Mouse (Mus musculus): Measurements from ENCODE around the gene Capzb. TPM values are rescaled to one million over a fixed set of nuclear protein-coding genes. Genes with fewer than 3 reads are reported as not detected.

Capzb gene
- total RNA-seq, 2 experiments from 2014 or later: 157 to 415 TPM

DNA sequence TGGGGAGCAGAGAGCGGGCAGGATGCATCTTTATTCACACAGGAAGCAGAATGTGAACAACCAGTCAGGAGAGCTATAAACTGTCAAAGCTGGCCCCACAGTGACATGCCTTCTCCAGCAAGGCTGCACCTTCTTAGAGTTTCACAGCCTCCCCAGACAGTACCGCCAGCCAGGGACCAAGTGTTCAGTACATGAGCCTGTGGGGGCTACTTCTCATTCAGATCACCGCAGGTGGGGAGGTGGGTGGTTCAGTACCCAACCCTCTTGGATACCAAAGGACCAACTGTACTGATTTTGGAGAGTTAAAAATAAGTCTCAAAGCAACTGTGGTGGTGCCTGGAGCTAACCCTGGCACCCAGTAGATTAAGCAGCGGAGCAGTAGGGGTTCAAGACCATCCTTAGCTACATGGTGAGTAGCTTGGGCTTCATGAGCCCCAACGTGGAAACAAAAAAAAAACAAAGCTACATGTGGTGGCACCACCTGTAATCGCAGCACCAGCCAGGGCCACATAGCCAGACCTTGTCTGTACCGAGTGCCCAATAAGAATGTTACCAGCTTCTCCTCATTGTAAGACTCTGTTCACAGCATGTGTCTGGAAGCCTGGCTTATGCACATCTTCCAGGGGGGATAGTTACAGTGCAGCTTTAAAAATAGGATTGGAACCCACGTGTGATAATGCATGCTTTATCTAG is 13.8 kb downstream of the Capzb start:
- no peak for ATAC-seq (replicated peaks; ENCODE audit: poor library complexity)

DNA sequence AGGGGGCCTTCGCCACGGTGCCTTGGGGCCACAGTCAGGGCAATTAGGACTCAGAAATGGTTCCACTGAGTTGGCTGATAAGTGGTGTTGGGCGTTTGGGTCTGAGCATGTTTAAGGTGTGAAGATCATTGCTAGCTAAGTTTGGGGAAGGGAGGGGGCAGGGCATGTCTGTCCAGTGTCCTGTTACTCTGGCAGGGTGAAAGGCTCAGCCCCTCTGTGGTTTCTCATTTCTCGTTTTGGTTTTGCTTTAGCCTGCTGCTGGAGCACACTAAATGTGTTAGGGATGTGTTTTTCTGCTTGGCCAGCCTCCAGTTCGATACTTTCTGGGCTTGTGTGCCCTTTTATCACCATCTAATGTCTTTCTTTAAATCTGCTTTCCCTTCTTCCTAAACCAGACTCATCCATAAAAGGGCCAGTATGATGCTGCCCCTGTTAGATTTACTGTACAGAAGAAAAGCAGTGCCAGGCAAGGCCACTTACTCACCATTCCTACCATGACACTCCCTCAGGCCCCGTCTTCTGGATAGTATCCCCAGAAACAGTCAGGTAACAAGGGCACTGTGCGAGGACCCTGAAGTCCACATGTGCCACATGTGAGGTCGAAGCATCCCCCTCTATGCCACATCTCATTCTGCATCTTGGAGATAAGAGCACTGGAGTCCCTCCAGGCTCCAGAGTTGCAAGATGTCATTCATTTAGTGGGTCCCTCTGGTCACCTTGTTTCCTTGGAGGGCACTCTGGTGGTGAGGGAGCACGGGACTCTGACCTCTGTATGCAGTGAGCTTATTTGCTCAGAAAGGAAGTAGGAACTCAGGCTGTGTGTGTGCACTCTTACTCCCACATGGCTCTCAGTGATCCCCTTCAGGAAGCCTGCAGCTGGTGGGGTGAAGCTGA is 15.8 kb downstream of the Capzb start:
- peak; percentile 30 for ATAC-seq (replicated peaks; ENCODE audit: poor library complexity)

DNA sequence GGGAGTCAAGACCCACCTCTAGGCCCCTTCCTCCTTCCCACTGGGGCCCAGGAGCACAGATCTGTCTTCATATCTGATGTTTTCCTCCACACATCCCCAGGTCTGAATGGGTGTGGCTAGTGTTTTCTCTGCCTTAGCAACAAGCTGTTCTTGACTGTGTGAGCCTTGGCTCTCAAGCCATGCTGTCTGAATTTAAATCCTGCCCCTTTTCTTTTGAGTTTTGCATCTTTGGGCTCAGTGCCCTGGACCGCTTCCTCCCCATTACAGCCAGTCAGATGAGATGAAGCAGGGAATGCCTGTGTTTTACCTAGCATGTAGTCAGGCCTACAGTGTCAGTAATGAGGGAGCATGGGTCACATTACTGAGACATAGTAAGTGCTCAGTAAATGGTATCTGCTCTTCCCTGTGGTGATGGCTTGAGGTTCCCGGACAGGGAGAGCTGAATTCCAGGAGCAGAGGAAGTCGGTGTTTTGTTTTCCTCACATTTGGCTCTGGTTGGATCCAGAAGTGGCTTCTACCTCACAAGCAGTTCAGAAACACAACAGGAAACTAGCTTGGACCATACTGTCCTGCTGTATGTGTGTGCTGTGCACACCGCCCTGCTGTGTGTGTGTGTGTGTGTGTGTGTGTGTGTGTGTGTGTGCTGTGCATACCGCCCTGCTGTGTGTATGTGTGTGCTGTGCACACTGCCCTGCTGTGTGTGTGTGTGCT is 16.6 kb downstream of the Capzb start:
- peak; percentile 18; the same call in 1 of the 2 replicates for ATAC-seq (replicated peaks; ENCODE audit: poor library complexity)

DNA sequence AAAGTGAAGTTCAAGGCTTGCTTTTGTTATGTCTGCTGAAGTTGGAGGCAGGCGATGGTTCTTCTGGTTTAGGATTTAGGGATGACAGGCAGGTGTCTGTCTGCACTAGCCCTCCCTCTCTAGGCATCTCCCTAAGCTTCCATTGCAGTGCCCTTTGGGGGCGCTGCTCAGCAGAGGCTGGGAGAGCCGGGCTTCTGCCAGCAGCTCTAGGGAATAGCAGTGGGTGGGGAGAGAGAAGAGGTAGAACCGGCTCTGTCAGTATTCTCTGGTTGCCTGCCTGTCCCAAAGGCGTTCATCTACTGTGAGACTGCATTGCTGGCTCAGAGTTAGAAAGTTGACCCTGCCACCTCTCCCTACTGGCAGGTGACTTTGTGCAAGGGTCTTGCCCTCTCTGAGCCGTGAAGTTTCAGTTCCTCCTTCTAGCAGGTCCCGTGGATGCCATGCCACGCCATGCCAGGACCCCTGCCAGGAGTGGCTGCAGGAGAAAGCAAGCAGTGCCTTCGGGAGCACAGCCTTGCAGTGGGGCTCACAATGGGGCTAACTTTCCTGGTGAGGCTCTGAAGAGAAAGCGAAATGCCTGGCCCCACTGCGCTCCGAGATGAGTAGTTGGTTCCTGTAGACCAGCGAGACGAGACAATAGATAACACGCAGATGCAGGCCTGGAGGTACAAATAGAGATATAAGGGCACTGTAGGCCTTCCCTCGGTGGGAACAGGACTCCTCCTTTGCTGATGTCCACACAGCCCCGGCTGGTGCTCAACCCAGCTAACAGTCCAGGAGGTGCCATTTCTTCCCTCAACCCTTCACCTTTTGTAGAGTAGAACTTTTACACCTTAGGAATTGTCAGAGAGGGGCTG is 19.5 kb downstream of the Capzb start:
- peak; percentile 40 for ATAC-seq (replicated peaks; ENCODE audit: poor library complexity)

DNA sequence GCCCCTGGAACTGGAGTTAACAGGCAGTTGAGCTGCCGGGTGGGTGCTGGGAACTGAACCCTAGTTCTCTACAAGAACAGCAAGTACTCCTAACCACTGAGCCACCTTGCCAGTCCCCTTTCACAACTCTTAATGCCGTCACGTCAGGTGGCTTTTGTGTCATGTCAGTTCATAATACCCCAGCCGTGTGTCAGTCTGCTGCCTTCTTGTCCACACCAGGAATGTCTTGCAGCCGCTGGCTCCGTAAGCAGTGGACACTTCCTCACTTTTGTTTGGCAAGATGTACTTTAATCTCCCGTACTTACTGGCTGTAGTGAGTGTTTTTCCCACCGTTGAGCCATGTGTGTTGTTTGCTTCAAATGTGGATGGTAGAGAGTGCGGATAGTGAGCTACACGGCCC is 20.4 kb downstream of the Capzb start:
- no peak for ATAC-seq (replicated peaks; ENCODE audit: poor library complexity)

DNA sequence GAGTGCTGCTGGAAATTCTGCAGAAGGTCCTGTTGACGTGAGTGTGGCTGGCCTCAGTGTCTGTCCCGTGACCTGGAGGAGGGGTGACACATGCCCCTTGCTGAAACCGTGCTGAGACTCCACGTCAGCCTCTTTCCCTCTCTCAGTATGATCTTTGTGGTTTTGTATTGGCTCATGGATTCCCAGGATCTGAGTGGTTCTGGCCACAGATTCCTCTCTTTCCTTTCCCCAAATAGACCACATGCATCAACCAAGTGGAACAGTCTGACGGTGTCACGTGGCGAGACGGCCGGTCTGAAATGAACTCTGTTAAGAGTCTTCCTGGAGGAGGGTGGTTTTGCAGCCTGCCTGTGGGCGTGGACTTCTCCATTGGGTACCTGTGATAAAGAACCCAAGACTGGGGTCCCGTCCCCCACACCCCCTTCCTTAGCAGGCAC is 21.3 kb downstream of the Capzb start:
- ATAC-seq (replicated peaks; ENCODE audit: poor library complexity): no peak

DNA sequence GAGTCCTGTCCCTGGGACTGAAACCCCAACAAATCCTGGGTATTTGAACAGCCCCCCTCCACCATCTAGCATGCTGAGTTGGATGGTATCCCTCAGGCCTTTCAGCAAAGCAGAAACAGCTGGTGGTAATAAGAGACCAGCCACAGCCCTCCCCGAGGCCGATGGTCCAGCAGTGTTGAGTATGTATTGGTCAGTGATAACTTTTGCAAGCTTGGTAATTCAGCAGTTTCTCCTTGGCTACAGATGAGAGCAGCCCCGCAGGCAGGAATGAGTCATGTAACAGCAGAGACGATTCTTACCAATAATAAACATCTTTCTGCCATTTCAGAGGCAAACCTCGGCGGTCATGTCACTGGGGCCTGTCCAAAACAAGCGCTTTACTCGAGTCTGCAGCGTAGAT is 23.9 kb downstream of the Capzb start:
- no peak for ATAC-seq (replicated peaks; ENCODE audit: poor library complexity)

DNA sequence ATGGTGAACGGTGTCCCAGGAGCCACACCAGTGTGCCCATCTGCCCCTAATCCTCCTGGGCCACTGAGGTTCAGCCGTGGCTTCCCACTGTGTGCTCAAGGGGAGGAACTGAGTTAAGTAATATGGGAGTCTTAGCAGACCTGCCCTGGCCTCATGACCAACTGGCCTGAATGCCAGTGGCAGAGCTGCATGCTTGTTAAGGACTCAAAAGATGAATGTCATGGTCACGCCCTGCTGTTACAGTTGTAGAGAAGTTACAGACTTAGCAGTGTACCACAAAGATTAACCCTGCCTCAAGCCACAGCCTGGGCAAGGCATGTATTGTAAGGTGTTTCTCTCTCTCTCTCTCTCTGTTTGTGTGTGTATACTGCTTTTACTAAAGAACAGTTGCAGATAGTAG is 25.8 kb downstream of the Capzb start:
- peak; percentile 70 for ATAC-seq (replicated peaks; ENCODE audit: poor library complexity)

DNA sequence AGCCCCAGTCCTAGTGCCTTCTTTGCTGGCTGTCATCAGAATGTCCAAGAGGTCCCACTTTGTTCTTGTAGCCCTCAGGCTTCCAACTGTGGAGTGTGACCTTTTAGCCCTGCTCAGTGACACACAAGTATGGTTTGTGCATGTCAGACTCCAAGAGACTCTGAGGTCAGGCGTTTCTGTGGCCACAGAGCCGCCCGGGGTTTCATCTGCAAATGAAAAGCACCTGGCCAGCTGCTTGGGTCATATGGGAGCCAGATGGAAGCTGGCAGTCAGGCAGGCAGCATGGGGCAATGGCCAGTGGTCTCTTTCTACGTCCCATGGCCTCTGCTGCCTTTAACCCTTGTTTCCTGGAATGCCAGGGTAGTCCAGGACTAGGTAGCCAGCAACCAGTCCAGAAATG is 27.0 kb downstream of the Capzb start:
- ATAC-seq (replicated peaks; ENCODE audit: poor library complexity): no peak

DNA sequence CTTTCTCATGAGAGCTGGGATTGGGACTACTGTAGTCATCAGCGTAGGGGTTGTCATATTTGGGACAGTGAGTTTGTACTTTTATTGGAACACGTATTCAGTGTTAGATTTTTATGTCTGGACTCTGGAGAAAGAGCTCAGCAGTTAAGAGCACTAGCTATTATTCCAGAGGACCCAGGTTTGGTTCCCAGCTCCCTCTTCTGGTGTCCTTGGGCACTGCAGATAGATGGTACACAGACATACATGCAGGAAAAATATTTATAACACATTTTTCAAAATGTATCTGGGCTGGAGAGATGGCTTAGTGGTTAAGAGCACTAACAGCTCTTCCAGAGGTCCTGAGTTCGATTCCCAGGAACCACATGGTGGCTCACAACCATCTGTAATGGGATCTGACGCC is 28.3 kb downstream of the Capzb start:
- ATAC-seq (replicated peaks; ENCODE audit: poor library complexity): peak; percentile 37; the same call in 1 of the 2 replicates

DNA sequence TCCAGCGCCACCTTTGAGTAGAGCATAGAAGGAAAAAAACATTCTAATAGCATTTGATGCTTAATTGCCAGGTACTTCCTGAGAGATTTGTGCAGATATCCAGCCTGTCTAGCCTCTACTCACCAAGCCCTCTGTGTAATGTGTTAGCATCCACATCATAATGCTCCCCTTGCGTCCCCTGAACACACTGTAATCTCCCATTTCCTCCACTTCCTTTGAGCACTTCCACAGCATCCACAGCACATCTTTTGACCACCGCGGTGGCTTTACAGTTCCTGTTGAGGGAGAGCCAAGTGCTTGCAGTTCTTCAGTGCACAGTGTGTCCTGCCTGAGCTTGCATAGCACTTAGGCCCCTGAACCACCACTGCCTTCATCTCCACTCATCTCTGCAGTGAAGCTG is 29.1 kb downstream of the Capzb start:
- peak; percentile 17 for ATAC-seq (replicated peaks; ENCODE audit: poor library complexity)

DNA sequence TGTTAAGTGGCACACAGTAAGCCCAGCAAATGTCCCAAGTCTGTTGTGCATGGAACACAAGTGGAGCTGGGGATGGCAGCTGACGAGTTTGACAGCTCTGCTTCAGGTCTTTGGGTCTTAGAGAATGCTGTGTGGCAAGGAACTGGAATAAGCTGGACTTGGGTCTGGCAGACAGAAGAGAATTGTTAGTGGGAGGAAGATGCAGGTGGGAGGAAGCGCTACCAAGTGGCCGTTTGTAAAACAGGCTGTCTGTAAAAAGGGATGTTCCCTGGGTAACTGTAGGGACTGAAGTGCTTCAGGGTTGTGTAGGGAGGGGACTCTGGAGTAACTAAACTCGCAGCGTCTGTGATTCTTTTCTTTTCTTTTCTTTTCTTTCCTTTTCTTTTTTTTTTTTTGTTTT is 32.4 kb downstream of the Capzb start:
- ATAC-seq (replicated peaks; ENCODE audit: poor library complexity): no peak

DNA sequence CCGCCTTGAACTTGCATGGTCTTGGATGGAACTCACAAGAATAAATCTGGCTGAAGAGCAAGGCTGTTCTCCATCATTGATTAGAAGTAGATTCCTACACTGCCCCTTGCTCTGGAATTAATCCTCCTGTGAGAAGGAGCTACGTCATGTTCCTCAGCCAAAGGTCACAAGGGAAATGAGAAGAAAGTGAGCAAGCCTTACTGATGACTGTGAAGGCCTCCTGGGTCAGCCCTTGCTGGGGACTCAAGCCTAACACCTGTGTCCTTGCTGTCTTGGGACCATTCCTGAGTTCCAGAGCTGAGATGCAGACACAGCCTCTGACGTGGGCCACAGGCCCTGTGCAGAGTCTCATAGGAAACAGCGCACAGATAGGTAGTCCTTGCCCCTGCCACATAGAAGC is 33.2 kb downstream of the Capzb start:
- ATAC-seq (replicated peaks; ENCODE audit: poor library complexity): no peak

DNA sequence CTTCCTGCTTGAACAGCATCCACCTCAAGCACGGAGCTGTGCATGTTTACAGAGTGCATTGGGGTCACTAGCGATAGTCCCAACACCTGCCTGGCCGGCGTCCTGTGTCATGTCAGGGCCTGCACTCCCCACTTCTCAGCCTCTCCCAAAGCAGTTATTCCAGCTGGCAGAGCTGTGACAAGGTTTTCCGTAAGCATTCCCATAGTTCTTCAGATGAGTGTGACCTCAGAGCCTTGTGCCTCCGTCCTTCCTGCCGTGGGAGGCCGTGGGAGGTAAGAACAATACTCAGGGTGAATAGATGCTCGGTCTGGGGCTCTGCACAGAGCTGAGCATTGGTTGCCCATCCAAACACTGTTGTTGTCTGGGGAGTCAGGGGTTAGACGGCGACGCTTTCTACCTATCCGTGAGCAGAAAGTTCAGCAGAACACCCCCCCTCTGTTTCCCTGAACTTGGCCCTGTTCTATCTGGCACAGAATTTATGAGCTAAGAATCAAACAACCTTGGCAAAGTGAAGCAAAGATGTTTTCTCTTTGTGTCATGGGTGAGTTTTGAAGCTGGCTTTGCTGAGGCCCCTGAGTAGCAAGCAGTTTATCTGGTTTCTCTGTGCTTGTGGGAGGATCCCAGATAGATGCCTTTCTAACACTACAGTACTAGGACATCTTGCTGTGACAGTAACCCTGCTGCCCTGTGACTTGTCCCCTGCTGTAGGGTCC is 34.0 kb downstream of the Capzb start:
- no peak for ATAC-seq (replicated peaks; ENCODE audit: poor library complexity)

DNA sequence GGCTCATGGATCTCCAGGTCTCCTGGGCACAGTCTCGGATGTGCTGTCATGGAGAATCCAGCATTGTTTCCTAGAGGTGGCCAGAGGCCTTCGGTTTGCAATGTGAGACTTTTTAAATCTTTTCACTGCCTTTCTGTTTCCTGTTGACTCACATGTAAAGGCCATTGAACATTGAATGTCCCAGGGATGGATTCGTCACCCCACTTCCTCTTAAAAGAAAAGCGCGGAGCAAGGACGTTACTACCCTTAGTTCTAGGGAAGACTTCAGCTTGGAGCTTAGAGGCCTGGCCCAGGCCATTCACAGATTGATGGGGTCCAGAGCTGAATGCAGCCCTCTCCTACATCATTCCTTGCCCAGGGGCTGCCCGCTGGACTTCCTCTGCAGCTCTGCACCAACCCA is 35.2 kb downstream of the Capzb start:
- no peak for ATAC-seq (replicated peaks; ENCODE audit: poor library complexity)

DNA sequence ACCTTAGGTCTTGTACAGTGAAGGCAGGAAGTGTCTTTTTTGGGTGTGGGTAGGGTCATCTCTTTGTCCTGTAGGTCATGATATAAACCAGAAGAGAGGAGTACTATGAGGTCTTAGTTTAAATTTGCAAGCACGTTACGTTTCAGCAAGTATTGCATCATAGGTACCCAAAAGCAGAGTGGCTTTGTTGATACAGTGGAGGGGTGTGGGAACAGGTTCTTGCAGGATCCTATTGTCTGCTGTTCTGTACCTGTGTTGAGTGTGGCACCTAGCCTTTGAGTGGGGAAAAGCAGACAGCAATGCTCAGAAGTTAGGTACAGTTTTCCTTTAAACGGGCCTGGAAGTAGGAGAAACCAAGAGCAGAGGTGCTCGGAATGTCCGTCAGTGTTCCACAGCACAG is 36.6 kb downstream of the Capzb start:
- ATAC-seq (replicated peaks; ENCODE audit: poor library complexity): no peak

DNA sequence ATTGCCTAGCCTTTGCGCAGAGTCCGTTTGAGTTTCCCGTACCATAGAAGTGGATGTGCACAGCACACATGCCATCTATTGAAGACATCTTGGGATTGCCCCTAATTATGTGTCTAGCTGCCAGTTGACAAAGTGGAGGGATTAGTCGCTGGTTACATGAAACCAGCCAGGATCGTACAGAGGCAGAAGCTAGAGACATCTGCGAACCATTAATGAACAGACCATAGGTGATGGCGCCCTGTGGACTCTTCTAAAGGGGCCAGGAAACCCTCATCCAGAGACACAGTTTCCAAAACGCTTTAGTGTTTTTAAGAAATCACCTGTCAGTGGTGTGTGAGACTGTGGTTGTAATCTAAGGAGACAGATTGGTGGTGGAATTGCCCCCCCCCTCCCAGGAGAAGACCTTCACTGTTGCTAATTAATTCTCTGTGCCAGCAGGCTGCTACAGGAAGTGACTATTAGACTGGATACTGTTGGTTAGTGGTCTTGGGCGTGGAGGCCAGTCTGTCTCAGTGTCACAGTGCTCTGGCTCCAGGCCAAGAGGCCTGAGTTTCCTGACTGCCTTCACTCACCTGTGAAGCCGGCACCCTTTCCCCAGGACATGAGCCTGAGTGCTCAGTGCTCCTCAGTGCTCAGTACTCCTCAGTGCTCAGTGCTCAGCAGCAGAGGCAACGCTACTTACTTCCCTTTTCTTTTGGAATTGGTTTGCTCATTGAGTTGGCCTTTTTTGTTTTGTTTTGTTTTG is 37.8 kb downstream of the Capzb start:
- peak; percentile 48 for ATAC-seq (replicated peaks; ENCODE audit: poor library complexity)

DNA sequence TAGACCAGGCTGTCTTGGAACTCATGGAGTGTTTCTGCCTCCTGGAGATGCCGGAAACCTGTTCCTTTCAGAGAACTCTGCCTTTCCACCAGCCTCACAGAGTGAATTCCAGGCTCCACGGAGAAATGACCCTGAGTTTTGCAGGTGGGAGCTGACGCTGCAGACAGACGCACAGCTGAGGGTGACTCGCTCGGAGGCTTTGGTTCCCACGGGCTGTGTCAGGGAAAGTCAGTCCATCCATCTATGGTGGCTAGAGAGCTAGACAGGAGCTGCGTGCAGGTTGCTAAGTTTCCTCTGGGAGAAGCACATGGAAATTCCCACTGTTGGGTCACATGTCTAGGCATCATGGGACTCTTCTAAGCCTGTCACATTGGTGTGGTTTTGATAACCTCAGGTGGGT is 38.5 kb downstream of the Capzb start:
- no peak for ATAC-seq (replicated peaks; ENCODE audit: poor library complexity)

DNA sequence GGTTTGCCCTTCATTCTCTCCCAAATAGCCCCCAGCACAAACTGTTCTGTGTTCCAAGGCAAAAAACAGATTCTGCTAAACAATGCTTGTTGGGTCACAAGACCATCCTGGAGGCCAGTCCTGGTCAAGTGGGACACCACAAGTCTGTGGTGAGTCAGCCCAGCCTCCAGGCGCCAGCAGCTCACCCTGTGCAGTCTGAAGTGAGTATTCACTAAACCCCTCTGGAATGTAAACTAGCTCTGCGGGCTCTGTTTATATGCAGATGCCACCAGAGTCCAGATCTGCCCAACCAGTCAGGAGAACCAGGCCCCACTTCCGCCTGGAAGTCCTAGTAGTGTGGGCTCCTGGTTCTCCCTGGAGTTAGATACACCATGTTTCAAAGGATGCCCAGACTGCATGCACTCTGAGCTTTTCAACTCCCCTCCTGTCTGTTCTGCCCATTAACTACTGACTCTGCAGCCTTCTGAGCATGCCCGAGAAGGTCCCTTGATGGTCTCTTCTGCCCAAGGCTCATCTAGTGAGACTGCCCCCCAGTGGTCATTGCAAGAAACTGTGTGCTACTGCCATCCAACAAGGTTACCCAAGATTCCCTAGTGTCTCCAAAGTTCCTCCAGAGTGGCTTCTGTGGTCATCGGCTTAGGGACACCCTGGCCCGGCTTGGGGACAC is 39.9 kb downstream of the Capzb start:
- ATAC-seq (replicated peaks; ENCODE audit: poor library complexity): peak; percentile 67

Measured in megakaryocyte progenitor cell, adult 5-6 weeks (primary cell).